Mouse (Mus musculus): ENCODE results near the gene Rfc4. TPM values are rescaled to one million over a fixed set of nuclear protein-coding genes. Genes with fewer than 3 reads are reported as not detected.

Rfc4 gene
- polyA plus RNA-seq, 1 experiment from 2014 or later, result 237 TPM

- H3K4me3 ChIP-seq (ENCODE audit: low read depth, low read length), result no peak overlapping the region
- H3K9ac ChIP-seq (ENCODE audit: low read length), result no peak overlapping the region
- H3K4me2 ChIP-seq, result no peak overlapping the region
- no peak overlapping the region for H3K27ac ChIP-seq (ENCODE audit: low read depth, low read length)
- H3K36me3 ChIP-seq (ENCODE audit: control insufficient read depth, insufficient read depth, low read length), result no peaks in the 10 kb centered on the region
- no peaks in the 10 kb centered on the region for H3K9me3 ChIP-seq (ENCODE audit: control insufficient read depth, low read length)
- ATAC-seq (ENCODE audit: low FRiP score) (no peak), DNase-seq (ENCODE audit: low spot score, missing footprints) (no peak)
- H3K27me3 ChIP-seq (ENCODE audit: control insufficient read depth, insufficient read depth, low read length), result no peaks in the 10 kb centered on the region
- WGBS, result 99% methylated on average over 3 of the region's 3 CpGs
- H3K4me1 ChIP-seq (ENCODE audit: control insufficient read depth, insufficient read depth, low read length), result no peaks in the 10 kb centered on the region
Measured at GRCm38 (mm10) chr16:23162116-23162515, 34.6 kb upstream of the Rfc4 start.

DNA sequence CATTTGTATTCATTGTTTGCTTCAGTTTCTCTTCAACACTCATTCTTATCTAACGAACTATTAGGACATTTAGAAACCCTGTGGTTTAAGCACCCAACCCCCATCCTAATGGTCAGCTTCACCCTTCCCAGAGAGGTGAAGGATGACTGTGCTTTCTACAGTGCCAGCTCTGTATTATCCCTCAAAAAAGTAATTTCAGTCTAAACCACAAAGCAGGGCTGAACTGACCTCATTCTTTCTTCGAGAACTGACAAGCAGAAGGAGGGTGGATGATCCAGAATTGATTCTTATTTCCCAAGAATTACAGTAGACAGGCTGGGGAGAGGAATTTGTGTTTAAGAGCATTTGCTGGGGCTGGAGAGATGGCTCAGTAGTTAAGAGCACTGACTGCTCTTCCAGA, 32.2 kb upstream of the Rfc4 start:
- no peak overlapping the region for H3K9ac ChIP-seq (ENCODE audit: low read length)
- ATAC-seq (ENCODE audit: low FRiP score) (no peak), DNase-seq (ENCODE audit: low spot score, missing footprints) (no peak)
- H3K4me1 ChIP-seq (ENCODE audit: control insufficient read depth, insufficient read depth, low read length), result no peaks in the 10 kb centered on the region
- H3K36me3 ChIP-seq (ENCODE audit: control insufficient read depth, insufficient read depth, low read length), result no peaks in the 10 kb centered on the region
- no peaks in the 10 kb centered on the region for H3K9me3 ChIP-seq (ENCODE audit: control insufficient read depth, low read length)
- no peak overlapping the region for H3K4me2 ChIP-seq
- H3K4me3 ChIP-seq (ENCODE audit: low read depth, low read length), result no peak overlapping the region
- WGBS, result 77% methylated on average over 2 of the region's 2 CpGs
- H3K27me3 ChIP-seq (ENCODE audit: control insufficient read depth, insufficient read depth, low read length), result no peaks in the 10 kb centered on the region
- no peak overlapping the region for H3K27ac ChIP-seq (ENCODE audit: low read depth, low read length)

GRCm38 (mm10) chr16:23158957-23159356, 31.4 kb upstream of the Rfc4 start:
- Histone ChIP-seq H3K27ac (ENCODE audit: low read depth, low read length) (no peak overlapping the region), H3K9ac (ENCODE audit: low read length) (no peak overlapping the region), H3K36me3 (ENCODE audit: control insufficient read depth, insufficient read depth, low read length) (no peaks in the 10 kb centered on the region), H3K4me2 (no peak overlapping the region), H3K27me3 (ENCODE audit: control insufficient read depth, insufficient read depth, low read length) (no peaks in the 10 kb centered on the region), H3K4me1 (ENCODE audit: control insufficient read depth, insufficient read depth, low read length) (no peaks in the 10 kb centered on the region), H3K9me3 (ENCODE audit: control insufficient read depth, low read length) (no peaks in the 10 kb centered on the region), H3K4me3 (ENCODE audit: low read depth, low read length) (no peak overlapping the region)
- DNase-seq (ENCODE audit: low spot score, missing footprints) (no peak), ATAC-seq (ENCODE audit: low FRiP score) (no peak)
- 67% methylated on average over 2 of the region's 2 CpGs for WGBS

DNA sequence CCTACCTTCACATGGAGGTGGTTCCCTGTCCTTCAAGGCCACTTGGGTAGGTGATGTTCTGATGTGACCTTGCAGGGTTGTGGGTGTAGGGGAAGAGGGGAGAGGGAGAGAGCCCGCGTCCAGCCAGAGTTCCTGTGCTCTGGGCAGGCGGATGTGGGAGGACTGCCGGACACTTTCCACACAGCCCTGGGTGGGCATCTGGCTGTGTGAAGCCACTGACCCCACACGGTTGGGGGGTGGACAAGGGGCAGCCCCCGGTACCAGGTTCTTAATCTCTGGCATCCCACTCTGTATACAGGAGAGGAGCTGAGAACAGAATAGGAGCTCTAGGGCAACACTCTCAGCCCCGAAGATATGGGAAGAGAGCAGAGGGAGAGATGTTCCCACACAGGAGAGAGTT, 30.8 kb upstream of the Rfc4 start:
- 91% methylated on average over 7 of the region's 7 CpGs for WGBS
- H3K9ac ChIP-seq (ENCODE audit: low read length), result no peak overlapping the region
- H3K4me2 ChIP-seq, result no peak overlapping the region
- no peaks in the 10 kb centered on the region for H3K27me3 ChIP-seq (ENCODE audit: control insufficient read depth, insufficient read depth, low read length)
- H3K4me3 ChIP-seq (ENCODE audit: low read depth, low read length), result no peak overlapping the region
- ATAC-seq (ENCODE audit: low FRiP score) (no peak), DNase-seq (ENCODE audit: low spot score, missing footprints) (no peak)
- H3K27ac ChIP-seq (ENCODE audit: low read depth, low read length), result no peak overlapping the region
- H3K4me1 ChIP-seq (ENCODE audit: control insufficient read depth, insufficient read depth, low read length), result no peaks in the 10 kb centered on the region
- H3K9me3 ChIP-seq (ENCODE audit: control insufficient read depth, low read length), result no peaks in the 10 kb centered on the region
- no peaks in the 10 kb centered on the region for H3K36me3 ChIP-seq (ENCODE audit: control insufficient read depth, insufficient read depth, low read length)

DNA sequence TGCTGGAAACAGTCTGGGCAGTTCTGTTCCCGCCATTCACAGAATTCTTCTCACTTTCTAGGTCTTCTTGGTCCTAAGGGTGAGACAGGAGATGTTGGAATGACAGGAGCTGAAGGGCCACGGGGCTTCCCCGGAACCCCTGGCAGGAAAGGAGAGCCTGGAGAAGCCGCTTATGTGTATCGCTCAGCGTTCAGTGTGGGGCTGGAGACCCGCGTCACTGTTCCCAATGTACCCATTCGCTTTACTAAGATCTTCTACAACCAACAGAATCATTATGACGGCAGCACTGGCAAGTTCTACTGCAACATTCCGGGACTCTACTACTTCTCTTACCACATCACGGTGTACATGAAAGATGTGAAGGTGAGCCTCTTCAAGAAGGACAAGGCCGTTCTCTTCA, 29.5 kb upstream of the Rfc4 start:
- no peak overlapping the region for H3K4me2 ChIP-seq
- no peaks in the 10 kb centered on the region for H3K4me1 ChIP-seq (ENCODE audit: control insufficient read depth, insufficient read depth, low read length)
- no peaks in the 10 kb centered on the region for H3K36me3 ChIP-seq (ENCODE audit: control insufficient read depth, insufficient read depth, low read length)
- H3K9ac ChIP-seq (ENCODE audit: low read length), result no peak overlapping the region
- no peak overlapping the region for H3K27ac ChIP-seq (ENCODE audit: low read depth, low read length)
- H3K27me3 ChIP-seq (ENCODE audit: control insufficient read depth, insufficient read depth, low read length), result no peaks in the 10 kb centered on the region
- no peaks in the 10 kb centered on the region for H3K9me3 ChIP-seq (ENCODE audit: control insufficient read depth, low read length)
- H3K4me3 ChIP-seq (ENCODE audit: low read depth, low read length), result no peak overlapping the region
- DNase-seq (ENCODE audit: low spot score, missing footprints), result no peak
- 93% methylated on average over 13 of the region's 13 CpGs for WGBS
- no peak for ATAC-seq (ENCODE audit: low FRiP score)

DNA sequence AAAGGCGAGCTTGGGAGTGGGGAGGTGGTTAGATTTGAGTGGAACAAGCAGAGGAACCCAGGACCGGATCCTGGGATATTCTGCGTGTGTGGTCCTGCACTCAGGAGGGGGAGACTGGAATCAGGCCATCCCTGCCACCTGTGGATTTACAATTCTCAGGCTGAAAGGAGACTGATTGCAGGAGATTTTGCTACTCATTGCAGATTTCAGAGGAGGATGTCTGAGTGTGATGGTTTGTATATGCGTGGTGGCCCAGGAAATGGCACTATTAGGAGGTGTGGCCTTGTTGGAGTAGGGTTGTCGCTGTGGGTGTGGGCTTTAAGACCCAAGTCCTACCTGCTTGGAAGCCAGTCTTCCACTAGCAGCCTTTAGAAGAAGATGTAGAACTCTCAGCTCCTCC, 26.7 kb upstream of the Rfc4 start:
- H3K9me3 ChIP-seq (ENCODE audit: control insufficient read depth, low read length), result no peaks in the 10 kb centered on the region
- DNase-seq (ENCODE audit: low spot score, missing footprints) (no peak), ATAC-seq (ENCODE audit: low FRiP score) (no peak)
- no peak overlapping the region for H3K9ac ChIP-seq (ENCODE audit: low read length)
- no peaks in the 10 kb centered on the region for H3K27me3 ChIP-seq (ENCODE audit: control insufficient read depth, insufficient read depth, low read length)
- H3K4me3 ChIP-seq (ENCODE audit: low read depth, low read length), result no peak overlapping the region
- no peak overlapping the region for H3K27ac ChIP-seq (ENCODE audit: low read depth, low read length)
- no peak overlapping the region for H3K4me2 ChIP-seq
- no peaks in the 10 kb centered on the region for H3K36me3 ChIP-seq (ENCODE audit: control insufficient read depth, insufficient read depth, low read length)
- 83% methylated on average over 5 of the region's 5 CpGs for WGBS
- no peaks in the 10 kb centered on the region for H3K4me1 ChIP-seq (ENCODE audit: control insufficient read depth, insufficient read depth, low read length)

DNA sequence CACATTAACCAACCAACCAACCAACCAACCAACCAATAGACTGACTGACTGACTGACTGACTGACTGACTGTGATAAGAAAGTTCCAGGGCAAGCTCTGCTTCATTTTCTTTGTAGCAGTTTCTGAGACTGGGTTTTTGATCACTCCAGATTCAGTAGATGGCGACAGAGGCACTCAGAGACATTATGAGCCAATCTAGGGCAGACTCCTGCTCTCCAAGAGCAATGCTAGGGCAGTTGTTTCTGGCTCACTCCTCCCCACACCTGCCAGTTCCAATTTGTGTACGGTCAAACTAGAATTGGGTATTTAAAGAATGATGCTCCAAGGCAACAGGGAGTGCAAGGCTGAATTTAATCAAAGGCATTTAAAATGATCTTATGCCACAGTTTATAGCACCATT, 23.9 kb upstream of the Rfc4 start:
- H3K9ac ChIP-seq (ENCODE audit: low read length), result no peak overlapping the region
- ATAC-seq (ENCODE audit: low FRiP score) (no peak), DNase-seq (ENCODE audit: low spot score, missing footprints) (no peak)
- no peaks in the 10 kb centered on the region for H3K9me3 ChIP-seq (ENCODE audit: control insufficient read depth, low read length)
- no peak overlapping the region for H3K4me3 ChIP-seq (ENCODE audit: low read depth, low read length)
- 40% methylated on average over 2 of the region's 2 CpGs for WGBS
- H3K27ac ChIP-seq (ENCODE audit: low read depth, low read length), result no peak overlapping the region
- no peak overlapping the region for H3K4me2 ChIP-seq
- H3K4me1 ChIP-seq (ENCODE audit: control insufficient read depth, insufficient read depth, low read length), result no peaks in the 10 kb centered on the region
- no peaks in the 10 kb centered on the region for H3K36me3 ChIP-seq (ENCODE audit: control insufficient read depth, insufficient read depth, low read length)
- no peaks in the 10 kb centered on the region for H3K27me3 ChIP-seq (ENCODE audit: control insufficient read depth, insufficient read depth, low read length)

- no peaks in the 10 kb centered on the region for H3K4me1 ChIP-seq (ENCODE audit: control insufficient read depth, insufficient read depth, low read length)
- WGBS, result 84% methylated on average over 8 of the region's 8 CpGs
- no peak overlapping the region for H3K4me2 ChIP-seq
- no peaks in the 10 kb centered on the region for H3K36me3 ChIP-seq (ENCODE audit: control insufficient read depth, insufficient read depth, low read length)
- no peak overlapping the region for H3K4me3 ChIP-seq (ENCODE audit: low read depth, low read length)
- H3K9ac ChIP-seq (ENCODE audit: low read length), result no peak overlapping the region
- H3K27ac ChIP-seq (ENCODE audit: low read depth, low read length), result no peak overlapping the region
- DNase-seq (ENCODE audit: low spot score, missing footprints) (no peak), ATAC-seq (ENCODE audit: low FRiP score) (no peak)
- no peaks in the 10 kb centered on the region for H3K27me3 ChIP-seq (ENCODE audit: control insufficient read depth, insufficient read depth, low read length)
- H3K9me3 ChIP-seq (ENCODE audit: control insufficient read depth, low read length), result no peaks in the 10 kb centered on the region
Measured at GRCm38 (mm10) chr16:23149396-23149795, 21.9 kb upstream of the Rfc4 start.

DNA sequence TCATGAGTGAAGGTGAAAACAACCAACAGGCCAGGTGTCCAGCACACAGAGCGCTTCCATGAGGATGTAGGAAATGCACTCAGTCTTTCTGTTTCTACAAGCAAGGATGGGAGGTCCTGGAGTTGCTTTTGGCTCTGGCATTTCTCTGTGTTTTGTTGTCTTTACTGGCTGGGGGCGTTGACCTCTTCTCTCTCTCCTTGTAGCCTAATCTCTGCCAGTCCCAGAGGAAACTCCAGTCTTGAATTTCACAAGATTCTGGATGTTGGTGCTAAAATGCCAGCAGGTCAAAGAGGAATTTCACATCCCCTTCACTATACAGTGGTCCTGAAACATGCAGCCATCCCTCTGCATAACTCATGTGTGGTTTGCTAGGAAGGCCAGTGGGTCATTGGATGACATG, 21.4 kb upstream of the Rfc4 start:
- ATAC-seq (ENCODE audit: low FRiP score), result no peak
- Histone ChIP-seq H3K9me3 (ENCODE audit: control insufficient read depth, low read length) (no peaks in the 10 kb centered on the region), H3K9ac (ENCODE audit: low read length) (no peak overlapping the region), H3K27me3 (ENCODE audit: control insufficient read depth, insufficient read depth, low read length) (no peaks in the 10 kb centered on the region), H3K27ac (ENCODE audit: low read depth, low read length) (no peak overlapping the region), H3K36me3 (ENCODE audit: control insufficient read depth, insufficient read depth, low read length) (no peaks in the 10 kb centered on the region), H3K4me1 (ENCODE audit: control insufficient read depth, insufficient read depth, low read length) (no peaks in the 10 kb centered on the region), H3K4me2 (no peak overlapping the region), H3K4me3 (ENCODE audit: low read depth, low read length) (no peak overlapping the region)
- no peak for DNase-seq (ENCODE audit: low spot score, missing footprints)
- 74% methylated on average over 2 of the region's 2 CpGs for WGBS

DNA sequence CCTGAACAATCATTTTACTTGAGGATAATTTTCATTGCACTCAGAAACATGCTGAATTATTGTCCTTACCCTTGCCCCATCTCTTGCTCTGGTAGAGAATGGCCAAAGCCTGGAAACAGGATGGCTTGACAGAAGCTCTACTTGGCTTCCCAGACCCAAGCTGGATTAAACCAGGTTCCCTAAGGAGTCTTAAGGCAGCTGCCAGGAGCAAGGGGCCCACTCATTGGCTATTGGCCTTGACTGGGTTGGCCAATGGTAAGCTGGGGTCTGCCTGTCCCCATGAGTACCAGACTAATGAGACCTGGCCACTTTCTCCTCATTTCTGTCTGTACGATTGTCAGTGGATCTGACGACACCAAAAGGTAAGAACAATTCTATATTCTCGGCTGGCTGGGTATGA, 18.7 kb upstream of the Rfc4 start, which contains the start of gene Adipoq:
Adipoq (plus strand) TSS at position 257 of the 400 bp plus-strand sequence.
- H3K27me3 ChIP-seq (ENCODE audit: control insufficient read depth, insufficient read depth, low read length), result no peaks in the 10 kb centered on the region
- no peak for DNase-seq (ENCODE audit: low spot score, missing footprints)
- H3K4me2 ChIP-seq, result no peak within 1 kb of the TSS
- H3K27ac ChIP-seq (ENCODE audit: low read depth, low read length), result no peak within 1 kb of the TSS
- H3K9ac ChIP-seq (ENCODE audit: low read length), result no peak within 1 kb of the TSS
- no peaks in the 10 kb centered on the region for H3K36me3 ChIP-seq (ENCODE audit: control insufficient read depth, insufficient read depth, low read length)
- no peak for ATAC-seq (ENCODE audit: low FRiP score)
- H3K4me1 ChIP-seq (ENCODE audit: control insufficient read depth, insufficient read depth, low read length), result no peaks in the 10 kb centered on the region
- 90% methylated on average over 3 of the region's 3 CpGs for WGBS
- H3K9me3 ChIP-seq (ENCODE audit: control insufficient read depth, low read length), result no peaks in the 10 kb centered on the region
- no peak within 1 kb of the TSS for H3K4me3 ChIP-seq (ENCODE audit: low read depth, low read length)
